Mouse (Mus musculus) embryonic facial prominence, embryonic 11.5 days (tissue): ENCODE measurements around the gene Grk5. TPM values are rescaled to one million over a fixed set of nuclear protein-coding genes. Genes with fewer than 3 reads are reported as not detected.

Experiments used
- ATAC-seq: fragments of 200-750 bp; cut with Nextera tagmentation; replicated peaks from 2 replicates; pipeline ENCODE4 v1.8.0; 2017; ENCODE audit warnings: low read depth; ENCODE audit not compliant: insufficient number of reproducible peaks, low FRiP score, low TSS enrichment
- DNase-seq: peaks from one replicate; pipeline ENCODE4 v3.0.0-alpha.2; 2015; ENCODE audit warnings: low spot score
- H3K27ac ChIP-seq: fragments of 300-500 bp; sonication (generic); replicated peaks from 2 replicates; pipeline ENCODE4 v1.5.1; 2014; ENCODE audit warnings: mild to moderate bottlenecking, low read depth, low read length, control low read depth
- H3K27me3 ChIP-seq: fragments of 300-500 bp; sonication (generic); 2 replicates; pipeline ENCODE4 v1.6.1; 2014; ENCODE audit warnings: mild to moderate bottlenecking, low read length, moderate library complexity, mixed read lengths; ENCODE audit not compliant: control insufficient read depth, insufficient read depth
- H3K36me3 ChIP-seq: fragments of 300-500 bp; sonication (generic); replicated peaks from 2 replicates; pipeline ENCODE4 v1.6.1; 2014; ENCODE audit warnings: low read depth, mild to moderate bottlenecking, low read length, moderate library complexity, mixed read lengths; ENCODE audit not compliant: control insufficient read depth, insufficient read depth
- H3K4me1 ChIP-seq: fragments of 300-500 bp; sonication (generic); 2 replicates; pipeline ENCODE4 v1.6.1; 2014; ENCODE audit warnings: low read length, mixed read lengths; ENCODE audit not compliant: control insufficient read depth, insufficient read depth
- H3K4me2 ChIP-seq: fragments of 300-500 bp; sonication (generic); 2 replicates; pipeline ENCODE4 v1.6.1; 2014; ENCODE audit warnings: low read depth, mild to moderate bottlenecking, control low read depth, low read length, moderate library complexity
- H3K4me3 ChIP-seq: fragments of 300-500 bp; sonication (generic); 2 replicates; pipeline ENCODE4 v1.5.1; 2014; ENCODE audit warnings: low read depth, low read length, control low read depth
- H3K9ac ChIP-seq: fragments of 300-500 bp; sonication (generic); replicated peaks from 2 replicates; pipeline ENCODE4 v1.6.1; 2014; ENCODE audit warnings: mild to moderate bottlenecking, control low read depth, low read length
- H3K9me3 ChIP-seq: fragments of 300-500 bp; sonication (generic); replicated peaks from 2 replicates; pipeline ENCODE4 v1.6.1; 2016; ENCODE audit warnings: mild to moderate bottlenecking, low read length, inconsistent platforms, mixed read lengths; ENCODE audit not compliant: control insufficient read depth
- WGBS: fragments of 180-500 bp; shearing (Covaris S2); extraction: QIAGEN DNeasy Blood & Tissue Kit; methylation state at CpG from one replicate; pipeline ENCODE4 v1.1.7; 2014; 5-methylcytosine and 5-hydroxymethylcytosine counted together
- polyA plus RNA-seq: library from polyadenylated mRNA; unstranded; fragments of >200 nt; fragmentation: Nextera tagmentation; extraction: Ambion mirVana; gene quantifications from 2 replicates; pipeline ENCODE4 v1.2.1, GENCODE M21; 2014

Grk5 gene
- polyA plus RNA-seq, 1 experiment from 2014 or later, result 2.1 TPM

DNA sequence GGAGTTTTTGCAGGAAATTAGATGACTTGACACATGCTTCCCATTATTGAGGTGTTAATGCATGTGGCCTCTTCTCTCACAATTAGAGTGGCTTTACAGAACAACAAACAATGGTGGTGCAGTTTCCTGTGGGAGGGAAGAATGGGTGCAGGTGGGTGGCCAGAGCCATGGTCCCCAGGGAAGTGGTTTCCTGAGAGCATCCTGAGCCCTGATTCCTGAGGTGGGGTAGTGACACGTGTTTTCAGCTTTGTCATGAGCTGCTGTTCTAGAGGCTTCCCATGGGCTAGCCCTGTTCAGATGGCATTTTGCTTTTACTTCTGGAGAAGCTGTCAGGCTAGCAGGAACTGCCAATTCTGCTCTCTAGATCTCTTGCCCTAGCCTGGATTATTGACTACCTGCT, 59.4 kb downstream of the Grk5 start:
- no peak overlapping the region for H3K27ac ChIP-seq
- no peaks in the 10 kb centered on the region for H3K27me3 ChIP-seq
- ATAC-seq (no peak), DNase-seq (no peak)
- no peak overlapping the region for H3K4me3 ChIP-seq
- no peaks in the 10 kb centered on the region for H3K9me3 ChIP-seq
- no peak overlapping the region for H3K9ac ChIP-seq
- no peak overlapping the region for H3K4me2 ChIP-seq
- H3K36me3 ChIP-seq, result no peaks in the 10 kb centered on the region
- 0% methylated on average over 1 of the region's 1 CpGs for WGBS
- H3K4me1 ChIP-seq, result no peaks in the 10 kb centered on the region

DNA sequence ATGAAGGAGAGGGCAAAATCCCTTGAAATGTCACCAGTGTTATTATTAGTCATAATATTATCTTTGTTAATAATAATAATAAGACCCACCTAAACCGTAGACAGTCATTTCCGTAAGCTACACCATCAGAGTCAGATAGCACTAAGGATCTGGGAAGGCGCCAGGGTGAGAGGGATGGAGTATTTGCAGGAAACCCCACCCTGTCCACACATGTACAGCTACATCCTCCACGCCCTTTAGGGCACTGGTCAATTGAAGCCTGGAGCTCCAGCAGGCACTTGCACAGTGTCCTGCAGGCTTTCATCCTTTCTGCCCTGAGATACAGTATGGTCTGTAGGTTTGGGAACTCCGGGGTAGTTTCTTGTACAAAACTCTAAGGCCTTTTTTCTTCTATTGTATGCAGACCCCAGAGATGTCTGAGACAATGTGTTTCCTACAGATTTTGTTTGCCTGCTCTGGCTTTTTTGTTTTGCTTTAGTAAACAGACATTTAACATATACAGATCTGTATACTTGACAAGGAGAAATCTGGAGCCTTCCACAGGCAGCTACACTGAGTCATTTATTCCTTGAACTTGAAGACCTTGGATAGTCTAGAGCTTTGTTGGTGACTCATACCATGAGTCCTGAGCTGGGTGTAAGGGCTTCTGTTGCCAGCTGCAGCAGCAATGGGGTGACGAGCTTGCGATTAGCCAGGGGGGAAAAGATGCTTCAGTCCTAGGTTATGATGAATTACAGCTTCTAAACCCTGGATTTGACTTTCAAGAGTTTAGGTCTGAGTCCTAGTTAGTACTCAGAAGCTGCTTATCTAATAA, 60.7 kb downstream of the Grk5 start:
- Histone ChIP-seq H3K9me3 (no peaks in the 10 kb centered on the region), H3K4me3 (no peak overlapping the region), H3K36me3 (no peaks in the 10 kb centered on the region), H3K9ac (no peak overlapping the region), H3K4me2 (no peak overlapping the region), H3K27me3 (no peaks in the 10 kb centered on the region), H3K27ac (no peak overlapping the region), H3K4me1 (no peaks in the 10 kb centered on the region)
- ATAC-seq (no peak), DNase-seq (no peak)
- WGBS, result 81% methylated on average over 7 of the region's 7 CpGs

DNA sequence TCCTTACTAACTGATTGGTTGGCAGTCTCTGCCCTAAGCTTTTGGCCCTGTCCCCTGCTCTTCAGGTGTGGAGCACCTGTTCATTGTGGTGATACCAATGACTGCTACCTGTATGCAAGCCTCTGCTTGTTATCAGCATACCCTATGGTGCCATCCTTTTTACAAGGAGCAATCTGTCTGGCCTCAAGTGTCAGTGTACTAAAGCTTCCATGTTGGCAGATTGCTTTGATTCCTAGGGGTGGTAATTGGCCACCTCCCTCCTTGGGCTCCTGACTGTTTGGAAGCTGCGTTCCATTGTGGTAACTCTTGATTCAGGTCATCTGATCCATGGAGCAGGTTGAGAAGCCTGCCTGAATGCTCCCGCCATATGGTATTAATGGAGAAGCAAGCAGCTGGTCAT, 65.6 kb downstream of the Grk5 start:
- no peak for ATAC-seq
- WGBS, result 79% methylated on average over 2 of the region's 2 CpGs

DNA sequence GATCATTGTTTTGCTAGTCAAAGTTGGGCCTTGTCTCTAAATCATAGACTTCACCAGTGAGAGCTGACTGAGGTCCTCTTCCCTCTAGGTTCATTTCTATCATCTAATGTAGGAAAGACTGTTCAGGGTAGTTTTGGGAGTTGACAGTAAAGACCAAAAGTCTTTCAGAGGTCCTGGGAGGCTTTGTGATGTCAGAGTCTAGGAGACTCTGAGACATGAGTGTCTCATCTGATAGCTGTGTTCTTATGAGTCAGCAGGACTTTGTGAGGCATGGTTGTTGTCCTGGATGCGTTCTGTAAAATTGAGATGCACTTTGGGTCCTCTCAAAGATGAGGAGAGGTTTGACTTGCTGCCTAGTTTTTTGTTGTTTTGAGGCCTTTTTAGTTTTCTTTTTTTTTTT, 66.2 kb downstream of the Grk5 start:
- Histone ChIP-seq H3K36me3 (no peaks in the 10 kb centered on the region), H3K4me3 (no peak overlapping the region), H3K4me2 (no peak overlapping the region), H3K9me3 (no peaks in the 10 kb centered on the region), H3K27ac (no peak overlapping the region), H3K4me1 (no peaks in the 10 kb centered on the region), H3K9ac (no peak overlapping the region), H3K27me3 (no peaks in the 10 kb centered on the region)
- DNase-seq (no peak), ATAC-seq (no peak)
- 96% methylated on average over 1 of the region's 1 CpGs for WGBS

More for the DNA sequence above, 65.6 kb downstream of the Grk5 start:
- Histone ChIP-seq H3K27ac (no peak overlapping the region), H3K4me2 (no peak overlapping the region), H3K4me3 (no peak overlapping the region), H3K9ac (no peak overlapping the region), H3K27me3 (no peaks in the 10 kb centered on the region), H3K36me3 (no peaks in the 10 kb centered on the region), H3K4me1 (no peaks in the 10 kb centered on the region), H3K9me3 (no peaks in the 10 kb centered on the region)
- no peak for DNase-seq

DNA sequence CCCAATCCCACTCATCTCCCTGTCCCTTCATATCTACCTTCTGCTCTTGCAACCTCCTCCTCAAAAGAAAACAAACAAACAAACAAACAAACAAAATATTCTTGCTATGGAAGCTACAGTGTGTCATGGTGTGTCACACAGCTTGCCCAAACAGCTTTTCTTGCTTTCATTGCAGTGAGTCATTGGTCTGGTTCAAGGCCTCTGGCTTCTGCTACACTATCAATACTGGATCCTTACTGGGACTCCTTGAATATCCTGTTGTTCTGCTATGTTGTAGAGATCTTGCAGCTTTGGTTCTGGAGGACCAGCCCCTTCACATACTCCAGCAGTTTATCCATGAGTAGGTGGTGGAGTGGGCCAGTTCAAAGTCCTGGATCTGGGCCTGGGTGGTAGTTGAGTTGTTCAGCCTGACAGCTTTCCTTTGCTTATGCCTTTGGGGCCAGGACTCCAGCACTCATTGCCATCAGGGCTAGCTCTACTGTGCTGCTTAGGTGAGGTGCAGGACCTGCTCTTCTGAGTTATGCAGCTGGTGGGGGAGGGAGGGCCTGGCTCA, 66.7 kb downstream of the Grk5 start:
- no peaks in the 10 kb centered on the region for H3K9me3 ChIP-seq
- no peak for DNase-seq
- H3K4me1 ChIP-seq, result no peaks in the 10 kb centered on the region
- no peak overlapping the region for H3K4me2 ChIP-seq
- no peaks in the 10 kb centered on the region for H3K36me3 ChIP-seq
- H3K9ac ChIP-seq, result no peak overlapping the region
- H3K27me3 ChIP-seq, result no peaks in the 10 kb centered on the region
- no peak for ATAC-seq
- no peak overlapping the region for H3K27ac ChIP-seq
- no peak overlapping the region for H3K4me3 ChIP-seq

DNA sequence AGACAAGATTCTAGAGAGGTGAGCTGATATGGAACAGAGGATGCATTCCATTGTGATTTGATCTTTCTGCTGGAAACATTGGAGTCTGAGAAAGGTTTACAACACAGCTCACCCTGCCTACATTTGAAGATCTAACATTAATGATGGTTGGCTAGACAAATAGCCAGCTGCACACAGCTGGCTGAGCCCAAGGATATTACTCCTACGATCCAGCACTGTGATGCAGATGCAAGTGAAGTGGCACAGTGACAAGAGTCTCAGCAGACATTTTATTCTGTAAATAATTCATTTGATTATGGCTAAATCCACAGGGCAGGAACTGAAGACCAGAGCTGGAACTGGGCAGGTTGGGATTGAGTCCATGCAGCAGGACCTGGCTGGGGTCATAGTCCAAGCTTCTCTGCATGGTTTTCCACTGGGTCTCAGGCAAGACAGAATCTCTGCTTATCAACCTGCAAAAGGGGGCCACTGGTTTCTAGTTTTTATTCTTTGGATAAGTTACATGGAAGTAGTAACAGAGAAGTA, 70.2 kb downstream of the Grk5 start:
- 89% methylated on average over 1 of the region's 1 CpGs for WGBS

DNA sequence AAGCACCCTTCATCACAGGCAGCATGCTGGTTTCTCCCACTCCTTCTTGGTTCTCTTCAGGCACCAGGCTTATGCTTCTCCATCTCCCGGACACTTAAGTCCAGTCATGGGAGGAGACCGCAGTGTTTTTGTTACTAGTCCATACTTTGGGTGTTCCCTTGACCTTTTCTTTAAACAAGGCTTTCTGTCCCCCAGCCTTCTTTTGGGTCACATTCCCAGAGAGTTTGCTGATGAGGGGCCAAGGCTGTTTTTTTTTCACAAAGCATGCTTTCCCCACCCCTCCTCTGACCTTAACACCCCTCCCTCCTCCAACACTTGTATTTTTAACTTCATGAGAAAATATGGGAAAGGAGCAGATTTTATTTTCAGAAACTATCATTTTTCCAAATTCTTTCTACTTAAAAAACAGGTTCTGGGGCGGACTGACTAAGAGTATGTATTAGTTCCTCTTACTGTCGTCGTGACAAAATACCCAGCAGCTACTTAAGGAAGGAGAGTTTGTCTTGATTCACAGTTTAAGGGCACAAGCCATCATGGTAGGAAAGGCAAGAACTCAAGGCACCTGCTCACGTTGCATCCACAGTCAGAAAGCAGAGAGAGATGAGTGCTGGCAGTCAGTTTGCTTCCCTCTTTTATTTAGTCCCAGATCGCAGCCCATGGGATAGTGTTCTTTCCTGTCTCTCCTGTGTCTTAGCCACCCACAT, 73.0 kb downstream of the Grk5 start:
- Histone ChIP-seq H3K27me3 (no peaks in the 10 kb centered on the region), H3K27ac (no peak overlapping the region), H3K4me2 (no peak overlapping the region), H3K4me3 (no peak overlapping the region), H3K36me3 (no peaks in the 10 kb centered on the region), H3K9ac (no peak overlapping the region), H3K9me3 (no peaks in the 10 kb centered on the region), H3K4me1 (no peaks in the 10 kb centered on the region)
- ATAC-seq, result no peak
- DNase-seq, result no peak
- WGBS, result 85% methylated on average over 7 of the region's 7 CpGs

More for the DNA sequence above, 70.2 kb downstream of the Grk5 start:
- Histone ChIP-seq H3K27ac (no peak overlapping the region), H3K9ac (no peak overlapping the region), H3K9me3 (no peaks in the 10 kb centered on the region), H3K36me3 (no peaks in the 10 kb centered on the region), H3K4me2 (no peak overlapping the region), H3K27me3 (no peaks in the 10 kb centered on the region), H3K4me3 (no peak overlapping the region), H3K4me1 (no peaks in the 10 kb centered on the region)
- DNase-seq (no peak), ATAC-seq (no peak)

DNA sequence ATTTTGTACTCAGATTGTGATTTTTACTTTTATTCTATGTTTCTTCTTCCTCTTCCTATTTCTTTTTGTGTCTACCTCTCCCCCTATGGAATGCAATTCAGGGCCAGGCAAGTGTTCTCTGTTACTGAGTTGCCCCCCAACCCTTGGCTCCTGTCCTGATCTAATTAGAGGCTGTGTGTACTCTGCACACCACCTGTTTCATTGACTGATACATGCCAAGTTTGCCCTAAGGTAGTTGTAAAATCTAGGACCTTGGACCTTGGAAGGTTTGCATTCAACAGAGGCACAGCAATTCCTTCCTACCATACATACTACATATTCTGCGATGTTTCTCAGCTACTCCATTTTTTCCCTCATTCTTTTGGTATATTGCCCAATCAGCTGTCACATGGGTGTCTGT, 78.4 kb downstream of the Grk5 start:
- H3K9ac ChIP-seq, result no peak overlapping the region
- H3K27ac ChIP-seq, result no peak overlapping the region
- H3K4me1 ChIP-seq, result no peaks in the 10 kb centered on the region
- no peaks in the 10 kb centered on the region for H3K27me3 ChIP-seq
- H3K36me3 ChIP-seq, result no peaks in the 10 kb centered on the region
- H3K4me3 ChIP-seq, result no peak overlapping the region
- DNase-seq (no peak), ATAC-seq (no peak)
- H3K4me2 ChIP-seq, result no peak overlapping the region
- no peaks in the 10 kb centered on the region for H3K9me3 ChIP-seq
- 100% methylated on average over 1 of the region's 1 CpGs for WGBS
